Mouse (Mus musculus): ENCODE results near the gene Cda.

The Cda gene

DNA sequence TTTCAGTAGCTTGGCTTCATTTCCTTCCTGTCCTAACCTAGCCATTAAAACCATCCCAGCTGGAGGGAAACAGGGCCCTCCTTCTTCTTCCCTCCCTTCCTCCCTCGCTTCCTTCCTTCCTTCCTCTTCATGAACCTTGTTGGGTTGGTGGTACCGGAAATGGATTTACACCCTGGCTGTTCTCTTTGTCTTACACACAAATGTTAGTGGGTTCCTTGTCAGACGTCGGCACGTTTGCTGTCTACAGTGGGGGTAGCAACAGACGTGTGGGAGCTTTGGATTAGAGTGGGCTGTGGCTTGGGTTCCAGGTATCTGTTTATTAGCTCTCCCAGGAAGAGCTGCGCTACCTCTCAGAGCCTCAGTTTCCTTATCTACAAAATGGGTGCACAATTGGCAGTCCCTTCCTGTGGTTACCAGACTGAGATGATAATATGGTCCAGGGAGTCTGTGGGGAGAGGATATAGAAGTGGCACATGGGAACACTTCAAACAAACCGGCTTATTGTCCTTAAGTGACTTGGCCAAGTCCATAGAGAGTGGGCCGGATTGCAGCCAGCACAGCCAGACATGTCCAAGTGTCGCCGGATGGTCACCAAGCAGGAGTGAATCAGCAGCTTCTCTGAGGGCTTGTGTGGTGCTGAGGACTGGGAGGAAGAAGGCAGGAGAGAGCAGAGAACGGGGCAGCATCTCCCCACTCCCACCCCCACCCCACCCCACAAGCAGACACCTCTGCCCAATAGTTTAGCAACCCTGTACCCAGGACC, 887 bp upstream of the Cda start:
- DNase-seq (ENCODE audit: low read depth) = no peak

DNA sequence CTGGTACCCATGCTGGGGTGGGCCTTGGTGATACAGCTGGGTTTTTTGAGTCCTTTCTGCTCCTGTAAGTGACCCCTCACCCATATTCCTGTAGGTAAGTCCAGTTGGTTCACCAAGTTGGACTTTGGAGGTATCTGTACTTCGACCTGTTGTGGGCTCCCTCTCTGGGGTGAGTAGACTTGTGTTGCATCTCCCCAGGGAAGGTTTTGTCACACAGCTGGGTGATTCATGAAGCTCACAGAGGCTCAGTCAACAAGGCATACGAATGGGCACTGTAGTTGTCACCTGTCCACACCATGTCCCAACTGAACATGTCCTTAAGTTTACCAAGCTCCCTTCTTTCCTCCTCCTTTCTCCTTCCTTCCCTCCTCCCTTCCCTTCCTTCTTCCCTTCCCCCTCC, 1.2 kb downstream of the Cda start:
- no peak for DNase-seq (ENCODE audit: low read depth)

- no peak for DNase-seq (ENCODE audit: low read depth)
Observed at GRCm38 (mm10) chr4:138363511-138363910, 4.3 kb downstream of the Cda start.

DNA sequence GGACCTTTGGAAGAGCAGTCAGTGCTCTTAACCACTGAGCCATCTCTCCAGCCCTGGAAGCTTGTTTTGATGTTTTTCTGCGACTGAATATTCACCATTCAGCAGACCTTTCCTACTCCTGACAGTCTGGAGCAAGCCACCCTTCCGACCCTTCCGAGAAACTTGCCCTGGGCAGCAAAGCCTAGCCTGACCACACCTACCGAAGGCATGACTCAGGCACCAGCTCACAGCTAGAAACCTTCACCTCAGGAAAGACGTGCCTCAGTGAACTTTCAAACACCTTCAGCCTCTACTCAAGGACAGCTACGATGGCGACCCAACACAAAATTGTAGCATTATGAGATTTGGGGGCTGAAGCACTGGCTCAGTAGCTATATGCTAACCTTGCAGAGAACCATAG, 4.9 kb downstream of the Cda start:
- no peak for DNase-seq (ENCODE audit: low read depth)

GRCm38 (mm10) chr4:138361370-138361821, 6.4 kb downstream of the Cda start:
- DNase-seq (ENCODE audit: low read depth) = no peak

GRCm38 (mm10) chr4:138358176-138358575, 9.6 kb downstream of the Cda start:
- DNase-seq (ENCODE audit: low read depth) = no peak

- no peak for DNase-seq (ENCODE audit: low read depth)
Observed at GRCm38 (mm10) chr4:138356551-138356950, 11.2 kb downstream of the Cda start.

DNA sequence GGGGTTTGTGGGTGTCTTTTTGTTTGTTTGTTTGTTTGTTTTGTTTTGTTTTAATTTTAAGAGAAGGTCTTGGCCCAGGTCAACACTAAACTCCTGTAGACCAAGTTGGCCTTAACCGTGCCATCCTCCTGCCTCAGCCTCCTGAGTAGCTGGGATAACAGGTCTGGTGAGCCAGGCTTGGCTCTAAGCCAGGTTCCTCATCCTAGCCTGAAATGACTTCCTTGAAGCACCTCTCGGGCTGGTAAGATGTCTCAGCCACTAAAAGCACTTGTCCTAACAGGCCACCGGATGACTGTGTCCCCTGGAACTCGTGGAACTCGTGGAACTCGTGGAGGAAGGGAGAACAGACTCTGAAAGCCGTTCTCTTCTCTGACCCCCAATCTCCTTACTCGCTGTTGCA, 11.7 kb downstream of the Cda start:
- DNase-seq (ENCODE audit: low read depth) = no peak

GRCm38 (mm10) chr4:138355496-138355895, 12.3 kb downstream of the Cda start:
- DNase-seq (ENCODE audit: low read depth) = no peak

DNA sequence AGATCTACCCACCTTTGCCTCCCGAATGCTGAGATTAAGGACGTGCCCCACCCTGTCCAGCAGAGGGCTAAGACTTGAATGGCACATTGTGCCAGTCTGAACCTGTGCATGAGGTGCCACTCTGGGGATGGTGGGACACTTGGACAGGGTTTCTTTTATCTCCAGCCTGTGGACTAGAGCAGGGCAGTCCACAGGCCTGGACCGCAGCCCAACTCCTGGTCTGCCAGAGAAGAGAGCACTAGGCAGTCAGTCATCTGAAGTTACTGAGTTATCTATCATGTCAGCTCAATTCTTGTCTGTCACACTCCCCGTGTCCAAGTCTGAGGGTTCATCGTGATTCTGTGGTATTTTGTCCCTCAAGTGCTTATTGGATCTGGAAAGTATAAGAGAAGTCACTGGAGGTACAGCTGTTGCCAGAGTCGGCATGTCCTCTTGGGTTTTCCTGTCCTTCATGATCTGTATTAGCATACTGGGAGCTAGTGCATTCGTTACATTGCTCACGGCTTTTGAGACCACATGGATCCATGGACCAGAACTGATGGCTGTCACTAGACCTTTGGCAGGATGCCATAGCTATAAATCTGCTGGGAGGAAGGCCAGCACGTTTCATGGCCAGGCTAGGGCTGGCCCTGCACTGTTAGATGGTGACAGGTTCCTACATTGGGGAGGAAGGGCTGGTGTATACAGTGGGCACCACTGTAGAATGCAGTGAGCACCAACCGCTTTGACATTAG, 14.2 kb downstream of the Cda start:
- no peak for DNase-seq (ENCODE audit: low read depth)

DNA sequence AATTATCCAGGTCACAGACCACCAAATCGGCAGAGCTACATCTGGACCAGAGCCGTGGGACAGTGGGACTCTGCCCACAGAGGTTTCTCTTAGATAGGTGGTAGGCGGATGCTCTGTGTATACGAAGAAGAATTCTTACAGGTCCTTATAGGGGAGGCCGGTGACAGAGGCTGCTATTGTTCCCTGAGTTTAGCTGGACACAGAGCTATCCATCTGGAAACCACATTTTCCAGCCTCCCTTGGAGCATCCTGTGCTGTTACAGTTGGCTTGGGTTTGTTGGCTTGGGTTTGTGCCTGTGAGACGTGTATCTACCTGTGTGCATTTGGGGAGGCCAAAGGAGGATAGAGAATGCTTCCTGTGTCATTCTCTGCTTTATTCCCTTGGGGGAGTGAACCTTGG, 15.1 kb downstream of the Cda start:
- no peak for DNase-seq (ENCODE audit: low read depth)

DNA sequence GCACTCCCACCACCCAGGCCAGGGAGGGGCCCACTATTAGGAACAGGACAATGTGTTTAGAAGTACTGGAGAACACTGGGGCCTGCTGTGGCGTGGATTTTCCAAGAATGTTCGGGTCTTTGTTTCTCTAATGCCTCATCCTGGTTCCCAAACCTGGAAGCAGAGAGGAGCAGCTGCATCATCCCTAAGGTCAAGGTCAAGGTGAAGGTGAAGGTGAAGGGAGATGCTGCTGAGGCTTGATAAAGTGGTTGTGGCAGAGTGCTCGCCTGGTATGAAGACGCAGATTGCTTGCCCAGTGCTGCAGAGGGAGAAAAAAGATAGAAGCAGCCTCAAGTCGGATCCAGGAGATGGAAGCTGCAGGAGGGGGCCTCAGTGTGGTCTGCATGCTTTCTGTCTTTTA, 16.0 kb downstream of the Cda start:
- DNase-seq (ENCODE audit: low read depth) = no peak

GRCm38 (mm10) chr4:138348716-138349115, 19.1 kb downstream of the Cda start:
- DNase-seq (ENCODE audit: low read depth) = no peak

- no peak for DNase-seq (ENCODE audit: low read depth)
Observed at GRCm38 (mm10) chr4:138347280-138347679, 20.5 kb downstream of the Cda start.

- no peak for DNase-seq (ENCODE audit: low read depth)
Observed at GRCm38 (mm10) chr4:138344891-138345545, 22.8 kb downstream of the Cda start.

GRCm38 (mm10) chr4:138343341-138343837, 24.4 kb downstream of the Cda start:
- no peak for DNase-seq (ENCODE audit: low read depth)

GRCm38 (mm10) chr4:138342778-138343177, 25.0 kb downstream of the Cda start:
- no peak for DNase-seq (ENCODE audit: low read depth)

DNA sequence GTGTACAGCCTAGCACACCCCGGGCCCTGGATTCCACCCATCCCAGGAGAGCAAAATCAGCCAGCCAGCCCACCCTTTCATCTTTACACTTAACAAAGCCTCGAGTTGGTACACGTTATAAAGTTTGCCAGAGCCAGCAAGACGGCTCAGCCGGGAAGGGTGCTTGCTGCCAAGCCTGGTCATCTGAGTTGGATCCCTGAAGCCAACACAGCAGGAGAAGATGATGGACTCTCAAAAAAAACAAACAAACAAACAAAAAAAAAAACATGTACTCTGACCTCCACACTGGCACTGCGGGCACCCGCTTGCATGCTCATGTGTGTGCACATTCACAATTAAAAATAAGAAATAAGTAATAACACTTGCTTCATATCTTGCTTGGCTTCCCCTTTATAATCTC, 25.7 kb downstream of the Cda start:
- no peak for DNase-seq (ENCODE audit: low read depth)

DNA sequence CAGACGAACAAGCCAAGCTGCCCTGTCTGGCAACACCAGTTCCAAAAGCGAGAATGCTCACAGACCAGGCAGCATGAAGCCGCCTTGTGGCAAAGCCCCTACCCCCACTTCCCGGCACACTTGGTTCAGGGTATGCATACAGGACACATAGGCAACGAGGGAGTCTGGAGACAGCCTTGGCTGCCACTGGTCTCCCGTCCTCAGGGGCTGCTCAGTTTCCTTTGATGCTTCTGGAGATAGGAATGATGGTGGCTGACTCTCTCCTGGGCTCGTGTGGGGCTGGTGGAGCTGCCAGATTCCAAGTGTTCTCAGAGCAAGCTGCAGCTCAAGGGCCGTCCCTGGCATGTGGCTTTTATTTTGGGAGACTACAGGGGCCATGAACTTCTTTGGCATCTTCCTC, 26.4 kb downstream of the Cda start:
- DNase-seq (ENCODE audit: low read depth) = no peak

DNA sequence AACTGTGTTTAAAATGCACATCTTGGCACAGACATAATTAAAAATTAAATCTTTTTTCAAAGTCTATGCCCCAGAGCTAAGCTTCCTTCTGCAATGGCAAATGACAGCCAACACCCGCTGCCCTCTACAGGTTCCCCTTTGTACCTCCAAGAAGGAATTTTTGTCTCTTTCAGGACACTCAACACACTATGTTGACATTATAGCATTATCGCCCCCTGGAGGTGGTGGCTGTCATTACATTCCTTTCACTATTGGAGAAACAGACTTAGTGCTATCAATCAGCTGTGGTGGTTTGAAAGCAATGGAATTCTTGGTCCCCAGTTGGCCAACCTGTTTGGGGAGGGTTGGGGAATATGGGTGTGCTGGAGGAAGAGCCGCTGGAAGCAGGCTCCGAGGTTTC, 27.8 kb downstream of the Cda start:
- no peak for DNase-seq (ENCODE audit: low read depth)

DNA sequence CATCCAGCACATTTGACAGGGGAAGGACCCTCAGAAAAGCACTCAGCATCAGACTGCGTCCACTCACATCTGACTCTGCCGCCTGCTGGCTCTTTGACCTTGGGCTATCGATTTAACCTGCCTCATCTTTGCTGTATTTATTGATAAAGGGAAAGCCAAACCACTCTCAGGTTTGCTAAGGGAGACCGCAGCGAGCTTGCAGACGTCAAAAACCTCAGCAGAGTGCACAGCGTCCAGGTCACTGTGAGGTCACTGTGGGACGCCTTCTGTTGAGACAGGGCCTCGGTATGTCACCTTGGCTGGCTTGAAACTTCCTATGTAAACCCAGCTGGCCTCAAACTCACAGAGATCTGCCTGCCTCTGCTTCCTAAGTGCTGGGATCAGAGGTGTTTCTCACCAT, 30.5 kb downstream of the Cda start:
- no peak for DNase-seq (ENCODE audit: low read depth)

DNA sequence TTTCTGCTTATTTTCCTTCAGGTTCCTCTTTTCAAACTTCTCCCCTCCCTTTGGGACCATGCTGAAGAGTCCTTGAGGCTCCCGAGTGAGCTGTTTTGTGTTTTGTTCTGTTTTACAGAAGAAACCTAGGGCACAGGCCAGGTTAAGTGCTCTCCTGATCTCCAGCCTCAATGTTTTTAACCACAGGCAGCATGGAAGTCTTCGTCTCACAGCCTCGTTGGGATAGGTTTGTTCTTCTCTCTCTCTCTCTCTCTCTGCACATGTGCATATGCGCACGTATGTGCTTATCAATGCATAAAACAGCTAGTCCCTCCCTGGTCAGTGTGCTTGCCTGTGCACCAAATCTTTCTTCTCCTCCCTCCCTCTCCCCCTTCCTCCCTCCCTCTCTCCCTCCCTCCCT, 30.9 kb downstream of the Cda start:
- no peak for DNase-seq (ENCODE audit: low read depth)

GRCm38 (mm10) chr4:138335648-138336047, 32.1 kb downstream of the Cda start:
- DNase-seq (ENCODE audit: low read depth) = no peak
